ENCODE assay signal across 11 mouse cellular contexts in genomic region chr11:55373838-55374237, GRCm38 (mm10). TPM values are rescaled to one million over a fixed set of nuclear protein-coding genes. Genes with fewer than 3 reads are reported as not detected.
DNase-seq lines count a peak whose midpoint lies in the region; ATAC-seq and TF ChIP-seq lines count a peak whose summit lies in the region.
"Had no signal": no experiment of that assay in that cellular context is flagged by ENCODE, and none has a peak within 500 bp of the region (broad histone marks: within the 10 kb centered on the region; RNA-seq: fewer than 3 reads in every experiment).

No protein-coding gene starts in this region.

- no peaks in the 10 kb centered on the region for H3K36me3 ChIP-seq in liver, adult 2 months (ENCODE audit: control insufficient read depth, insufficient read depth, low read length)
- no peaks in the 10 kb centered on the region for H3K36me3 ChIP-seq in liver, embryonic 11.5 days (ENCODE audit: control insufficient read depth, insufficient read depth, low read length)
- no peaks in the 10 kb centered on the region for H3K36me3 ChIP-seq in ES-Bruce4 (ENCODE audit: control insufficient read depth, insufficient read depth, low read length, poor library complexity, severe bottlenecking)
- H3K36me3 ChIP-seq in stomach, postnatal 0 days (ENCODE audit: control insufficient read depth, insufficient read depth, low read length), result no peaks in the 10 kb centered on the region
- H3K36me3 ChIP-seq: hindbrain, embryonic 15.5 days had no signal

- H3K27me3 ChIP-seq in liver, adult 2 months (ENCODE audit: control insufficient read depth, insufficient read depth, low read length), result no peaks in the 10 kb centered on the region
- no peaks in the 10 kb centered on the region for H3K27me3 ChIP-seq in liver, embryonic 11.5 days (replicated peaks; ENCODE audit: control insufficient read depth, insufficient read depth, low read length)
- no peaks in the 10 kb centered on the region for H3K27me3 ChIP-seq in ES-Bruce4 (ENCODE audit: control insufficient read depth, insufficient read depth, low read length, poor library complexity, severe bottlenecking)
- H3K27me3 ChIP-seq in stomach, postnatal 0 days (ENCODE audit: control insufficient read depth, insufficient read depth, low read length), result no peaks in the 10 kb centered on the region

- H3K4me1 ChIP-seq in liver, adult 2 months (ENCODE audit: control insufficient read depth, insufficient read depth, low read length), result no peaks in the 10 kb centered on the region
- H3K4me1 ChIP-seq in liver, embryonic 11.5 days (replicated peaks; ENCODE audit: control insufficient read depth, insufficient read depth, low read length), result no peaks in the 10 kb centered on the region
- no peaks in the 10 kb centered on the region for H3K4me1 ChIP-seq in ES-Bruce4 (ENCODE audit: control insufficient read depth, insufficient read depth, low read length)
- H3K4me1 ChIP-seq in bone marrow macrophage, adult 2 months (ENCODE audit: control insufficient read depth, insufficient read depth, low read length), result no peaks in the 10 kb centered on the region
- H3K4me1 ChIP-seq in stomach, postnatal 0 days (replicated peaks; ENCODE audit: control insufficient read depth, insufficient read depth), result peaks cover 4% of the 10 kb centered on the region
- H3K4me1 ChIP-seq: hindbrain, embryonic 15.5 days had no signal

- no peak overlapping the region for H3K9ac ChIP-seq in liver, adult 2 months (ENCODE audit: low read depth, low read length)
- no peak overlapping the region for H3K9ac ChIP-seq in liver, embryonic 11.5 days (ENCODE audit: low read depth, low read length)
- H3K9ac ChIP-seq in ES-Bruce4 (ENCODE audit: low read depth, poor library complexity, severe bottlenecking), result no peak overlapping the region
- no peak overlapping the region for H3K9ac ChIP-seq in stomach, postnatal 0 days (ENCODE audit: low read length)
- H3K9ac ChIP-seq: hindbrain, embryonic 15.5 days had no signal

- no peak for DNase-seq in liver, adult 2 months (ENCODE audit: extremely low read depth, low read depth, low spot score)
- DNase-seq in liver, embryonic 11.5 days (ENCODE audit: low spot score), result no peak
- DNase-seq in stomach, postnatal 0 days (ENCODE audit: low spot score), result no peak
- DNase-seq in spleen, postnatal 36 days (ENCODE audit: low spot score in 2 of 2), result no peak
- DNase-seq in heart, adult 9 months (ENCODE audit: low spot score in 2 of 2), result no peak
- DNase-seq: cerebellum, postnatal 14 days; lung, postnatal 4 days had no signal

- TF ChIP-seq POLR2A in liver, adult 2 months (IDR thresholded peaks at IDR 0.05; ENCODE audit: extremely low read depth, insufficient read depth, low read length), result no peak
- TF ChIP-seq POLR2A in ES-Bruce4 (IDR thresholded peaks at IDR 0.05; ENCODE audit: insufficient read depth, low read length), result no peak
- TF ChIP-seq POLR2A in bone marrow macrophage, adult 2 months (IDR thresholded peaks at IDR 0.05; ENCODE audit: borderline replicate concordance, low read depth, low read length), result no peak

- peak; percentile 64 for TF ChIP-seq CTCF in liver, adult 2 months (IDR thresholded peaks at IDR 0.05; ENCODE audit: low read depth, low read length)
- peak; percentile 72 for TF ChIP-seq CTCF in ES-Bruce4 (IDR thresholded peaks at IDR 0.05; ENCODE audit: low read depth, low read length)
- TF ChIP-seq CTCF in bone marrow macrophage, adult 2 months (IDR thresholded peaks at IDR 0.05; ENCODE audit: low read depth, low read length), result peak; percentile 50
- TF ChIP-seq CTCF in stomach, postnatal 0 days (IDR thresholded peaks at IDR 0.05; ENCODE audit: low read depth), result peak; percentile 58

- H3K79me2 ChIP-seq in liver, adult 2 months (ENCODE audit: control insufficient read depth, insufficient read depth, low read length), result no peaks in the 10 kb centered on the region

- no peak for TF ChIP-seq EP300 in ES-Bruce4 (IDR thresholded peaks at IDR 0.05; ENCODE audit: insufficient read depth, low read depth, low read length)
- no peak for TF ChIP-seq EP300 in stomach, postnatal 0 days (optimal IDR thresholded peaks at IDR 0.05)

- WGBS in liver, adult 2 months, result 61% methylated on average over 6 of the region's 6 CpGs
- WGBS in liver, embryonic 11.5 days, result 43% methylated on average over 6 of the region's 6 CpGs
- WGBS in stomach, postnatal 0 days, result 53% methylated on average over 6 of the region's 6 CpGs

- no peak overlapping the region for H3K27ac ChIP-seq in liver, adult 2 months (replicated peaks; ENCODE audit: insufficient read depth, low read depth, low read length)
- no peak overlapping the region for H3K27ac ChIP-seq in liver, embryonic 11.5 days (ENCODE audit: low read depth, low read length)
- H3K27ac ChIP-seq in ES-Bruce4 (ENCODE audit: insufficient read depth, low read length), result no peak overlapping the region
- no peak overlapping the region for H3K27ac ChIP-seq in bone marrow macrophage, adult 2 months (ENCODE audit: insufficient read depth, low read depth, low read length)
- H3K27ac ChIP-seq in stomach, postnatal 0 days (replicated peaks), result no peak overlapping the region
- H3K27ac ChIP-seq: hindbrain, embryonic 15.5 days had no signal

- no peak overlapping the region for H3K4me3 ChIP-seq in liver, adult 2 months (ENCODE audit: insufficient read depth, low read depth, low read length)
- H3K4me3 ChIP-seq in liver, embryonic 11.5 days (ENCODE audit: low read depth, low read length), result no peak overlapping the region
- H3K4me3 ChIP-seq in ES-Bruce4 (ENCODE audit: low read depth, low read length), result no peak overlapping the region
- no peak overlapping the region for H3K4me3 ChIP-seq in bone marrow macrophage, adult 2 months (ENCODE audit: insufficient read depth, low read length)
- no peak overlapping the region for H3K4me3 ChIP-seq in stomach, postnatal 0 days (ENCODE audit: low read depth, low read length)
- H3K4me3 ChIP-seq: erythroblast, embryonic 14.5 days; hindbrain, embryonic 15.5 days had no signal

- no peaks in the 10 kb centered on the region for H3K9me3 ChIP-seq in liver, embryonic 11.5 days (ENCODE audit: control insufficient read depth, low read length)
- H3K9me3 ChIP-seq in ES-Bruce4 (replicated peaks; ENCODE audit: control insufficient read depth, insufficient read depth, low read length, poor library complexity, severe bottlenecking), result no peaks in the 10 kb centered on the region
- no peaks in the 10 kb centered on the region for H3K9me3 ChIP-seq in stomach, postnatal 0 days (ENCODE audit: control insufficient read depth, low read length)
- H3K9me3 ChIP-seq: hindbrain, embryonic 15.5 days had no signal

- no peak for ATAC-seq in liver, embryonic 11.5 days (replicated peaks; ENCODE audit: low FRiP score)
- ATAC-seq in stomach, postnatal 0 days (ENCODE audit: low FRiP score, low TSS enrichment), result no peak

- H3K4me2 ChIP-seq in liver, embryonic 11.5 days, result no peak overlapping the region
- no peak overlapping the region for H3K4me2 ChIP-seq in stomach, postnatal 0 days (replicated peaks; ENCODE audit: low read depth)
- H3K4me2 ChIP-seq: hindbrain, embryonic 15.5 days had no signal

RNA-seq across cellular contexts. Expression of gene Fat2, which starts 37.5 kb away (rescaled TPM):
- under 0.01 TPM in 1 of 2 replicates, not detected in the other for total RNA-seq in liver, adult 2 months (2014; rRNA removed)
- polyA plus RNA-seq in liver, adult 2 months (2012; rRNA removed), result not detected in 2 replicates
- not detected in 2 replicates for polyA plus RNA-seq in liver, embryonic 11.5 days (2014; fragmentation: Nextera tagmentation; extraction: Ambion mirVana)
- polyA plus RNA-seq in ES-Bruce4 (2011; ENCODE audit: insufficient read depth, insufficient read length, low read depth, missing spikeins), result 0.90 and 1.0 TPM in 2 replicates
- polyA plus RNA-seq in bone marrow macrophage, adult 2 months (2012; ENCODE audit: insufficient read depth, insufficient read length, missing spikeins), result not detected in 2 replicates
- 0.61 and 0.69 TPM in 2 replicates for polyA plus RNA-seq in stomach, postnatal 0 days (2015; fragmentation: Nextera tagmentation; extraction: Ambion mirVana)
- polyA plus RNA-seq: erythroblast, embryonic 14.5 days had no signal

RNA-seq across cellular contexts. Expression of gene Sparc, which starts 49.1 kb away (rescaled TPM):
- total RNA-seq in liver, adult 2 months (2014; rRNA removed), result 28.0 and 41.7 TPM in 2 replicates
- polyA plus RNA-seq in liver, adult 2 months (2012; rRNA removed), result 110 and 128 TPM in 2 replicates
- polyA plus RNA-seq in liver, embryonic 11.5 days (2014; fragmentation: Nextera tagmentation; extraction: Ambion mirVana), result 300 and 334 TPM in 2 replicates
- polyA plus RNA-seq in ES-Bruce4 (2011; ENCODE audit: insufficient read depth, insufficient read length, low read depth, missing spikeins), result 344 and 354 TPM in 2 replicates
- 18.5 and 22.0 TPM in 2 replicates for polyA plus RNA-seq in bone marrow macrophage, adult 2 months (2012; ENCODE audit: insufficient read depth, insufficient read length, missing spikeins)
- polyA plus RNA-seq in stomach, postnatal 0 days (2015; fragmentation: Nextera tagmentation; extraction: Ambion mirVana), result 1,616 and 1,849 TPM in 2 replicates
